Mouse (Mus musculus): ENCODE data around the gene Naif1.

Naif1 gene

DNA sequence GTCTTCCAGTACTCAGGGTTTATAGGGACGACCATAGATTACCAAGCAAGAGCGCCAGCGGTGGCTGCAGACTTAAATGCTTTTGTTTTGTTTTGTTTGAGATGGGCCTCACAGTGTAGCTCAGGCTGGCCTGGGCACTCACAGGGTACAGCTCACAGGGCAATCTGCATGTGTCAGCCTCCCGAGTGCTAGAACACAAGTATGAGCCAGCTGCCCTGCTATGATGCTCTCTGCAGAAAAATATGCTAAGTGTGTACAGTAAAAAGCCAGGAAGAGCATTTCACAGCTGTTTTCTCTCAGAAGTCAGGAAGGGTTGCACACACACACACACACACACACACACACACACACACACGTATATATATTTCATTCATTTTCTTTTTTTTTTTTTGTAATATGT lies 50.2 kb downstream of the Naif1 start:
- no peak for DNase-seq (ENCODE audit: low spot score in 2 of 2)

GRCm38 (mm10) chr2:32501754-32502324 lies 51.6 kb downstream of the Naif1 start:
- DNase-seq (ENCODE audit: low spot score in 2 of 2) = no peak

DNA sequence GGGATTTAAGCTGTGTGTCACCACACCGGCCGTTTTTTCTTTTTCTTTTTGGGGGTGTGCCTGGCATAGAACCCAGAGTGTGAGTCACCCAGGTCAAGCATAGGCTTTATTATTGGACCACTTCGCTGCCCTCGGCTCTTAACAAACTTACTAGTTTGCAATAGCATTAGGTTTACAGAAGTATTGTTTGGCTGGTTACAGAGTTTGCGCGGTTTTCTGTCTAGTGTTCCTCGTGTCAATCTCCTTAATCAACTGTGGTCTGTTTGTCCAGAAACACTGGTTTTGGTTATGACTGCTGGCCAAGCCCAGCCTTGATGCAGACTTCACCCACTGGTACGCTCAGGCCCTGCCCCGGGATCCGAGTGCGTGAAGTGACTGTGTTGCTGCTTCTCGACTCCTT lies 52.6 kb downstream of the Naif1 start:
- no peak for DNase-seq (ENCODE audit: low spot score in 2 of 2)

- no peak for DNase-seq (ENCODE audit: low spot score in 2 of 2)
Measured at GRCm38 (mm10) chr2:32503588-32503987, 53.3 kb downstream of the Naif1 start.

DNA sequence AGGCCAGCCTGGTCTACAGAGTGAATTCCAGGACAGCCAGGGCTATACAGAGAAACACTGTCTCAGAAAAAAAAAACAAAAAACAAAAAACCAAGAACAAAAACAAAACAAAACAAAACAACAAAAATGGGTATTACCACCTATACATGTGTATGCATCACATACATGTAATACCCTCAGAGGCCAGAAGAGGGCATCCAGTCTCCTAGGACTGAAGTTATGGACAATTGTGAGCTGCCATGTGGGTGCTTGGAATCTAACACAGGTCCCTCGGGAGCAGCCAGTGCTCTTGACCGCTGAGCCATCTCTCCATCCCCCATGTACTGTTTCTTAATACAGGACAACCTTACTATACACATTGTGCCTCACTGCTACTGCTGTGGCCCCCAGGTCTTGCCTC lies 55.3 kb downstream of the Naif1 start:
- no peak for DNase-seq (ENCODE audit: low spot score in 2 of 2)

All from frontal cortex, postnatal 10 days (tissue).